Mouse (Mus musculus) embryo, embryonic 11.5 days (tissue): Measurements from ENCODE around the gene Spns1.
"Not testable (repeated sequence)": the region's sequence is repeated elsewhere in the genome, so short reads cannot be mapped to it uniquely, and the experiment has no call there.

ENCODE experiments used
- DNase-seq: peaks from one replicate; pipeline ENCODE4 v3.0.0-alpha.2; 2012; ENCODE audit warnings: low read depth, low spot score

Gene Spns1

DNA sequence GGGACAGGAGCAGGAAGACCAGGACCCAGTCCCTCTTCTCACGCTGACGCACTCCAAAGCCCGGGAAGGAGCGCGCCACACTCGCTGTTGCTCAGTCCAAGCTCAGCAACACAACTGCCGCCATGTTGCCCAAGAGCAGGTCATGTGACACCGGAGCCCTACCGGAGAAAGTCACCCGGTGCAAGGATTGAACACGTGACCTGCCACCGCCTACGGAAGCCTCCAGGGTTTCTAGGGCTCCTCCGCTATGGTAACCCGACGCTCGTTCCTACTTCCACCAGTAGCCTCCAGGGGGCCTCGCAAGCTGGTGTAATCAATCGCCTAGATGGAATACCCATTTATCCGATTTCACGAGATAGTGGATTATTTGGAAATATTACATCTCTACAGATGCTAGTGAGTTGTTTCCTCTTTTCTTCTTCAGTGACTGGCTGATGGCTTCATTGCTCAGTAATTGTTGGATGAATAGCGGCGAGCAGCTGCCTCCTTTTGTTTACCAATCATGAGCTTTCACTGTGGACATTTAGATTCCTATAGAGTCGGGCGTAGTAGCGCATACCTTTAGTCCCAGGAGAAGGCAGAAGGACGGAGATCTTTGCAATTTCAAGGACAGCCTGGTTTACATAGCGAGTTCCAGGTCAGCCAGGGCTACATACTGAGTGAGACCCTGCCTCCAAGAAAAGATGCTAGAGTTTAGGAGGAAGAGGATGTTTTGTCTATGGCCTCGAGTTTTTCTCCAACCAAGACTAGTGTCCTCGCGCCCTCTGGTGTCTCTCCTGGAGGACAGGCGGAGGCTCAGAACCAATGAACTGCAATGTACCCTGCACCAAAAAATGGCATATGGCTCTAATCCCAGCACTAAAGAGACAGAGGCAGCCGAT lies at the start of gene Spns1:
Gene Spns1 (minus strand): TSS at position 173 of the 881 bp plus-strand sequence.
- DNase-seq, result peak; percentile 92

DNA sequence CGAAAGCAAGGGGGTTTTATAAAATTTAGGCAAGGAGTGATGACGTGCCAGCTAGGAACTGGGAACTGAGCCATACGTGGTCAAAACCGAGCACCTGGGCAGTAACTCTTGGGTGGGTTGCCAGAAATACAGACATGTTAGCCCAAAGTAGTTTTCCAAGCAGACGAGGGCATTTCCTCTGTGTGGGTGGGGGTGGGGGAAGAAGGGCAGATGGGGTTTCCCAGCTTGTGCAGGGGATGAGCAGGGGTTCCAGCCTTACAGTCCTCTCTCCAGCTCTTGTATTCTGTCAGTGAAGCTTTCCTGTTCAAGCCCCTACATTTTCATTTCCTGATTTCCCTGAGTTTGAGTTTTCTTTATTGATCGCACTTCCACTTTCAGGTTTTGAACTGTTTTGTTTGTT lies 46.9 kb upstream of the Spns1 start:
- no peak for DNase-seq

DNA sequence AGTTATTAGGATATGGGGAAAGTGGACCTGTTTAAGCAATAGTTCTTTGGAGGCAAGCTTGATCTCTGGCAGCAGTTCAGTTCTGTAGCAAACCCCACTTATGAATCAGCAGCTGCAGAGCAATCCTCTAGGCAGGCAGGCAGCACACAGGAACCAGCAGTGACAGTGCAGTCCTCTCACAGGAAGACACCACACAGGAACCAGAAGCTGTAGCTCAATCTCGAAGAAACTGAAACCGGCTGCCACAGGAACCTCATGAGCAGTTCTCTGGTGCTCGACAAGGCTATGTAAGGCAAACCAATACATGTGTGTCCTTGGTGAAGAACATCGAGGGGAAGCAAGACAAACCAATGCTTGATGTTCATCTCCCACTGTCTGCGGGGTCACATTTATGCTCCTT lies 44.5 kb upstream of the Spns1 start:
- DNase-seq, result no peak

DNA sequence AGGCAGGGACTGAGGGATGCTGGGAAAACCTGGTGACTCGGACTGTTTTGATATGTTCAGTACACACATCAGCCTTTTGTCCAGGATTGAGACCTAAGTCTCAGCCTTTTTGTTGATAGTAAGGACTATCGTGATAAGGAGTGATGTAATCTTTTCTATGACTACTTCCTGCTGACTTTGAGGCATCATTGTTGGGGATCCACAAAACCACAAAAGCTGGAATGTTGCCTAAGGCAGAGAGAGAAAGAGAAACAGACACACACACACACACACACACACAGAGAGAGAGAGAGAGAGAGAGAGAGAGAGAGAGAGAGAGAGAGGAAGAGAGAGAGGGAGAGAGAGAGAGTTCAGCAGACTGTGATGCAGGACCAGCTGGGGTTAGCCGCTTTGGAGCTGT lies 41.2 kb upstream of the Spns1 start:
- DNase-seq, result no peak

DNA sequence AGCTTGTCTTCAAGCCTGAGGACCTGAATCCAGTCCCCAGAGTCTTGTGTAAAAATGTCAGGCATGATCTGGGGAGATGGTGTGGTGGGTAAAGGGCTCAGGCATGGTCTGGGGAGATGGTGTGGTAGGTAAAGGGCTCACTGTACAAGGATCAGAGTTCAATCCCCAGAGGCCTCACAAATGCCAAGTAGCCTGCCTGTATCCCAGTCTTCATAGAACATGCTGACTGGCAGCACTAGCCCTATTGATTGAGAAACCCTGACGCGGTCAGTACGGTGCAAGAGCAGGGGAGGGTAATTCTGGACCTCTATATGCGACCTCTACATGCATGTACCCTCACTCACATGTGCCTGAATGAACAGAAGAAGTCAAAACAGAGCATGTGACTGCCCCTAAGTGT lies 40.4 kb upstream of the Spns1 start:
- DNase-seq, result no peak

DNA sequence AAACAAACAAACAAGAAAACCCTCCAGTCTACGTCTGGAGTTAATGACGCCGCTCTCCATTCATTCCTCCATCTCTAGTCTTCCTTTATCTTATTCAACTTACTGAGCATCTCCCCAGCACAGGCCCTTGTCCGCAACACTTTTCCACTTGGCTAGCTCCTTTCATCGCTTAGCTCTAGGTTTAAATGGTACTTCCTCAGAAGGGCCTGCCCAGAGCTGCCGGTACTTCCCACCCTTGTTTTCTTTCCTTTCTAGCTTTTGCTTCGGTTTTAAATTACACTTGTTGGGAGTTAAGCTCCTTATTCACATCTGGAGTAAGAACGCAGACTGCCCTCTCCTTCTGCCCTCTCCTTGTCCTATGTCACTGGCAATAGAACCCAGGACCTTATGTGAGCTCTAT lies 39.8 kb upstream of the Spns1 start:
- DNase-seq, result no peak

DNA sequence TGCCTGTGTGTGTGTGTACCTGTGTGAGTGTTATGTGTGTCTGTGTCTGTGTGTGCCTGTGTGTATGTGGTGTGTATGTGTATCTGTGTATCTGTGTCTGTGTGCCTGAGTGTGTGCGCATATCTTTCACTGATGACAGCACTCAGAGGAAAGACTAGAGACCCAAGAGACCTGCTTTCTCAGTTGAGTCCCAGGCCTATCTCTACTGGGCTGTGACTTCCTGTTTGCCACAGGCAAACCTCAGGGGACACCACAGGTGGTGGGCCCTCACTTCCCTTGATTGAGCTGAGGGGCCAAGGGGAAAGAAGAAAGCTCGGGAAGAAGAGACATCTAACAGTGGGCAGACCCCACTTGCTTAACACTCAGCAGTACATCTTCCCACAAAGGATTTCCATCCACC lies 39.4 kb upstream of the Spns1 start:
- no peak for DNase-seq

DNA sequence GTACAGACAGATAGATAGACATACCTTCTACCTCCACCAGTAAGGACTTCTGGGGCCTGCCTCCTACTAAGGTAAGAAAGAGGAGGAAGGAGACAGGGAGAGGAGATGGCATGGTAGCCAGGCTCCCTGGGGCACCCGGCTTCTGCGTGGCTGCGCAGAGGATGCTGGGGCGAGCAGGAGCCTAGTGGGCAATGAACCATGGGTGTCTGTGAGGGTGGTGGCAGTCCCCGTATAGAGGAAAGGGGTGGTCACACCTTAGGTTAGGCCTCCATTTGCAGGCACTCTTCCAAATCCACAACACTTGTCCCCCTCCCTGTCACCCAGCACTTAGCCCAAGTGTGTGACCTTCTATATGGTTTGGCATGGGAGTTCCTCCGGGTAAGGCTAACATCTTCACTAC lies 37.5 kb upstream of the Spns1 start, which contains the start of gene Cd19:
Gene Cd19 (minus strand): TSS at position 165 of the 400 bp plus-strand sequence.
- DNase-seq, result no peak

DNA sequence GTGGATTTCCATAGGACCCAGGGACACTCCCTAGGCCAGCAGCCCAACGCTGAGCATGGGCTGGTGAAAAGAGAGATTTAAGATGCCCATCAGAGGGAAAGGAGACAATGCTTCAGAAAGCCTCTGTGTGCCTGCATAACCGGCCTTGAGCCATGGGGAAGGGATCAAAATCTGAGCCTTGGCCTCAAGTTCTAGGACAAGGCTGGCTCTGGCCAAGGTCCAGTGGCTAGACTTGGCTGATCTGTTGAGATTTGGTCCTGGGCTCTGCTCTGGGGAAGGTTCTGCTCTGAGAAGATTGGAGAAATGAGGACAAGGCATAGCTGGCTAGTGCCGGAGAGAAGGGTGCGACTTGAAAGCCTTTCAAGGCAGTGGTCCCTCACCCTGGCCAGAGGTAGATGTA lies 33.8 kb upstream of the Spns1 start:
- no peak for DNase-seq

DNA sequence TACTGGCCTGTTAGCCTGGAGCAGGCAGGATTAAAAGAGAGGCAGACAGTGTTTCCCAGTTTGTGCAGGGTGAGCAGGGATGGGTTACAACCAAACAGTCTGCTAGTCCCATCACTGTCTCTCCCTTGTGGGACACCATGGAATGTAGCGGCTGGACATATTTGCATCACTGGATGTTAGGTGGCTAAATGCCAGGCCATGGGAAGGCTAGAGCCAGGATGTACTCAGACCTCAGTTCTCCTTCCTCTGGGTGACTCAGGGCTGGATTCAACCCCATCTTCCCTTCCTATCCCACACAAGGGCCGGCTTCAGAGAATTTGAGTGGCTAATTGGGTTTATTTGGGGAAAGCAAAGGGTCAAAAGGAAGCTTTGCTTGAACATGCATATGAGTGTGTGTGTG lies 31.4 kb upstream of the Spns1 start:
- DNase-seq, result no peak

DNA sequence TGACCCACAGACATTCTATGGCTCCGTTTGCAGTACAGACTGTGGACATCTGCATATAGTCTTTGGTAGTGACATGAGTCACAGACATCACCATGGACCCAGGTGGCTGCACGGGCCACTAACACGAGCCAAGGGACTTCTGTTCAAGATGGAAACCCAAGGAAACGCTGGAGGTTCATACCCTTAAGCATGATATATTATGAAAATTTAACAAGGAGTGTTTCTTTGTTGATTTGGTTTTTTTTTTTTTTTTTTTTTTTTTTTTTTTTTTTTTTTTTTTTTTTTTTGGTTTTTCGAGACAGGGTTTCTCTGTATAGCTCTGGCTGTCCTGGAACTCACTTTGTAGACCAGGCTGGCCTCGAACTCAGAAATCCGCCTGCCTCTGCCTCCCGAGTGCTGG lies 25.3 kb upstream of the Spns1 start:
- DNase-seq, result not testable (repeated sequence)

DNA sequence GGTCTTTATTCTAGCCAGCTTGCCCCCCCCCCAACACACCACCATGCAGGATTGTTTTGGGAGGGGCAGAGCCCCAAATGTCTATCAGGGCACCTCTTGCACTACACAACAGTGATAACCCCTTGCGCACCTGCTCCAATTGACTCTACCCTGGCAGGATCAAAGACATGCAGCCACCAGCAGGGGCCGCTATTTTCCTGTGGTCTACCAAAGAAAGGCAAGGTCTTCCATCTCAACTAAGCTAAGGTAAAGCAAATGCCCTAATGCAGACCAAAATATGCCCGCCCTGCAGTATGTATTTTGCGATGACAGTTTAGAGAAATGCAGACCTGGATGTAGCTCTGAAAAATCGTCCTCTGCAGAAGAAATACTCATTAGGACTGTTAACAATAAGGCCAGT lies 22.3 kb upstream of the Spns1 start:
- peak; percentile 72 for DNase-seq

DNA sequence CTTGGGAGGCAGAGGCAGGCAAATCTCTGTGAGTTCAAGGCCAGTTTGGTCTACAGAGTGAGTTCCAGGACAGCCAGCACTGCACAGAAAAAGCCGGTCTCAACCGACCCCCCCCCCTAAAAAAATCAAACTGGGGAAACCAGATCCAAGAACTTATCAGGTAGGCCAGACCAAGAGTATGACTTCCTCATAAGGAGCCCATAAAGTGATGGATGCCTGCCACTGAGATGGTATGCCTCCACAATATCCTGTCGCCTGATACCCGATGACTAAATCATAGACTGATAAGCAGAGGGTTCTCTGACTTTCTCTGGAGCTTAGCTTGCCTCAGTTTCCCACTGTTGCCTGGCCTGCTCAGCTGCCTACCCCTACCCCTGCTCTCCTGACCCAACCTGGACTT lies 20.6 kb upstream of the Spns1 start:
- no peak for DNase-seq

DNA sequence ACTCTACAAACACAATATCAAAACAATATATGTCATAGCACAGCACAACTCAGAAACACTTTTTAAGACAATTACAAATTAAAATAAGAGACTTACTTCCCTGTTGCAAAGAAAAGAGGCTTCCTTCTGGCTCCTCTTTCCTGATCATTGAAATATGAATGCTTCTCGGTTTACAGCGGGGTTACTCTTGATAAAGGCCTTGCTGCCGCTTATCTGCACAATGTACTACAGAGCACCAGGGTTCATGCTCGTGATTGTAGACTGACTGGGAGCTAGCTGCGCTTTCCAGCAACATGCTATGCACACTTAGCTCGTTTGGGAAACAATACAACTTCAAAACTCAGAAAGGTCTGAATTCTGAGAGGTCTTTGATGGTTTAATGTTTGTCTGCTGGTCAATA lies 20.0 kb upstream of the Spns1 start:
- no peak for DNase-seq

DNA sequence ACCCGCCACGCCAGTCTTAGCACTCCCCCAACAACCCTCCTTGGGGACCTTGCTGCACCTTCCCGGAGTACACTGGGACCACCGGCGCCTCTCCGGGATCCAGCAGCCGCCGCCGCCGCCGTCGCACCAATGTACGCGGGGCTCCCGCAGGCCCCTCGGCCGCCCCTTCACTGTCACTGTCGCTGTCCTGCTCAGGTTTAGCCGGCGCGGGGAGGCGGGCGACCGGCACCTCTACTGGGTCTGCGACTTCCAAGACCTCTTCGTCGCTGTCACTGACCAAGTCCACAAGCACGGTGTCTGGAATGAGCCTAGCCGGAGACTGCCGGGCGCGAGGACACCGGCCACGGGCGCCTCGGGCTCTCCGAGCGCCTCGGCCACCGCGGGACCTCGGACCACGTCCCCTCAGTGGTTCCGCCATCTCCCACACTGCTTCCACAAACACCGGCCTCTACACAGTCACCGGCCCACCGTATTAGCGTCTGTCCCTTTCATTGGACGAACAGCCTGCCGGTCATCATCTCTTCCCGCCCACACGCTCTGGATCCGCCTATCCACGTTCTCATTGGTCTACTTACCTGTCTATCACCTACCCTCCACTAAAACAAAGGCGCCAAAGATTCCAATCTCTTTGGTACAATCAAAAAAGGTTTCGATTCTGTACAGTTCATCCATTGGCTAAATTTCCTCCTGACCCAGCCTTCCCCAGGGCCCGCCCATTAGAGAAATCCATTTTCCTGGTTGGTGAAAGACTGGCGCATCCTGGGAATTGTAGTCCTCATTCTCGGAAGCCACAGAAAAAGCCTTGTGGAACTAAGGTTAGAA lies 19.3 kb upstream of the Spns1 start, which contains the start of gene Nfatc2ip:
Gene Nfatc2ip (minus strand): TSS at position 440 of the 822 bp plus-strand sequence.
- DNase-seq, result peak; percentile 96

DNA sequence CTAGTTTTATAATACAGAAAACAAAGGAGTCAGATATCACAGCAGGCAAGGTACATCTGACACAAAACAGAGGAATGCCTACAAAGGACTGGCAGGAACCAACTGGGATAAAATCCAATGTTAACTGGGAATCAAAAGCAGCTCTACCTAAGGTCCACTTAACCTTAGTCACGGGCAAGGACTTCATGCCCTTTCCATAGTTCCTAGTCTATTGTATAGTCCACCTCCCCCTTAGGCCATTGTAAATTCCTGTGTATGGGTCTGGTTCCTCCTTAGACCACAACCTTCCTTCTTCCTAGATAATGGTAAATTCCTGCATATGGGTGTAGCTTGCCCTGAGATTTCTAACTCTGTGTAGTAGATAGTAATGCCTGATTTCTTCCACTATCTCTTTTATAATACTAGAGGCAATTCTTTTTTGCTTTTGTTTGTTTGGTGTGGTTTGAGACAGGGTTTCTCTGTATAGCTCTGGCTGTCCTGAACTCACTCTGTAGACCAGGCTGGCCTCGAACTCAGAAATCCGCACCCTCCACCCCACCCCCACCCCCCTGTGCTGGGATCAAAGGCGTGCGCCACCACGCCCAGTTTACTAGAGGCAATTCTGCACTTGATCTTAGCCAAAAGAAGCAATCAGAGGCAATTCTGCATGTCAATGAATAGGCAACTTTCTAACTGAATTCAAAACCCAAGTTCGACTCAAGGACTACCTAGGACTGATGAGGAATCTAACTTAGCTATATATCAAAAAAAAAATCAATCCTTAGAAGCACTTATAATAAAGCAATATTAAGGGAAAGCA lies 15.0 kb upstream of the Spns1 start:
- DNase-seq, result not testable (repeated sequence)

DNA sequence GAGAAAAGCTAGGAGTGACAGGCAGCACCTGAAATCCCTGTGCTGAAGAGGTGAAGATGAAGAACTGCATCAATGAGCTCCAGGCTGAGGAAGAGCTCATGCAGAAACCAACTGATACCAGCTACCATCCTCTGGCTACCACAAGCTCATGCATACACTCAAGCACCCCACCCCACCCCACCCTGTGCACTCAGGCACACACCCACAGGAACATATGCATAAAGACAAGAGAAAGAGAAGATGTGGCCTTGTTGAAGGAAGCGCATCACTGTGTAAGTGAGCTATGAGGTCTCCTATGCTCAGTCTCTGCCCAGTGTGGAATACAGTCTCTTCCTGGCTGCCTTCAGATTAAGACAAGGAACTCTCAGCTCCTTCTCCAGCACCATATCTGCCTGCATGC lies 10.9 kb upstream of the Spns1 start:
- DNase-seq, result no peak

DNA sequence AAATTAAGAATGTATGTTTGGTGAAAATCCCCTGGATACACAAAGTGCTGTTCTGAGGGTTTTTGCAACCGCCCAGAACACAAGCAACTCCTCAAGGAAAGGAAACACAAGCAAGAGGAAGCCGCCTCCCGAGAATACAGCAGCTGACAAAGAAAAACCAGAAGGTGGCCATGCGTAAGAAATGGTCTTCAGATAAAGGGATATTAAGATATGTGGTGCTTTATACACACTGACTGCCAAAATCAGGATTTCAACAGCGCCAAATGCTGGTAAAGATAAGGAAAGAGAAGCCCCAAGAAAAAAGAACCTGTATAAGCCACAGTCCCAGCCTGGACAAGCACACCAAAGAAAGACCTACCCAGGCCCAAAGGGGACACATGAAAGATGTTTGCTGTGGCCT lies 6.3 kb upstream of the Spns1 start:
- DNase-seq, result no peak

DNA sequence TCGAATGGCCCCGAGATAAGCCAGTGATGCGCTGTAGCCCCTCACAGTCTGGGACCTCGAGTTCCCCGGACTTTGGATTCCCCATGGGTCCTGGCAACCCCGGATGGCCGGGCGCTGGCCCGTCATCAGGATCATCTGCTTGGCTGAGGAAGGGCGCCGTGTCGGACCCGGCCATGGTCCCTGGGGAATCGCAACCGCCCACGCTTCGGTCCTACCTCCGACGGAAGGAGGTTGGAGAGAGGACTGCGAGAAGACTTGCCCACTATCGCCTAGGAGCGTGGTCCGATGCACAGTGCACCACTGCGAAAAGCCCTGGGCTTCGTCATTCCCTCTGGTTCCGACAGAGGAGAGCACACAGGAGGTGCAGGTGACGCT lies 360 bp downstream of the Spns1 start:
- DNase-seq, result no peak

DNA sequence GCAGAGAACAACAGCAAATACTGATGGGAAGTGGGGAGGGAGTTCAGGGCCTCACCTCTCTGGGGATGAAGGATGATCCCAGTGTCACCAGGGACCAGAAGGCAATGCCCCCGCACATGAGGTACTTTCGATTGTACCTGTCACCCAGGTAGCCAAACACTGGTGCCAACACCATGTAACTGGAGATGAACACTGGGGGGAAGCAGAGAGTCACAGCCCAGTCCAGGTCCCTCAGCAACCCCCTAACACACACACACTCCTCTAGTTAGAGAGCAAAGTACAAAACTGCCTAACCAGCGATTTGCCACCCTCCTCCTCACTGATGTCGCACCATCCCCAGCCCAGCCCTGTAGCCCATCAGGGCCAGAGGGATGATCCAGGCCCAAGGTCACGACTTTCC lies 2.2 kb downstream of the Spns1 start:
- no peak for DNase-seq

DNA sequence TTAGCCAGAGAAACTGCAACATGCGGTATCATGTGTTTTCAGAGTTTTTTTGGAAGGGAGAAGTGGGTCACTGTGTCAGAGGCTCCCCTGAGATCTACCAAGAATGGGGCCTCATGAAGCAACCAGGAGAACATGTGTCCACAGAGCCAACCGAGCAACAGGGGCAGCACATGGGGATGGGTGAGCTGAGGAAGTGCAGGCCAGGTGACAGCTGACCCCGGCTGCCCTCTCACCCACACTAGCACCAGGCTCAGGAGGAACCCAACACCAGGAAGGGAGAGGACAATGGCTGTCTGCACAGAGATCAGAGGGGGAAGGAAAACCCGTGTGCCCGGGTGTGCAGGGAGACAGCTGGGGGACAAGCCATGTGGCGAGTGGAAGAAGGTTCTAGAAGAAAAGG lies 2.7 kb downstream of the Spns1 start:
- no peak for DNase-seq

DNA sequence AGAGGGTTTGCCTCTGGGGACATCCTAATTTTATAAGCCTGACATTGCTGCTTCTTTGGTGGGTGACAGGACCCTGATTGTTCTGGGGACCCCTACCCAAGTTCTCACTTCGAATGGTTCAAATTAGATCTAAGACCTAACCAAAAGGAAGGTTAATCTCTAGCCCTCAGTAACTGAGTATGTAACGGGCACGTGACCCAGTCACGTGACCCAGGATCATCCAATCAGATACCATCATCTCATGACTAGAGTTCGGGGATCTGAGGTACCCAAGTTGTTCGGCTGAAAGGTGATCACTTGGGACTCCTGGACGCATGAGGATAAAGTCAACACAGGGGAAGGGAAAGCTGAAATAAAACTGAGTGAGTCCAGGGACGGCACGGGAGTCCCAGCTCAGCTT lies 4.2 kb downstream of the Spns1 start:
- no peak for DNase-seq
